Mouse (Mus musculus): ENCODE data around the gene A030005K14Rik.

A030005K14Rik gene

GRCm38 (mm10) chr1:83034509-83034908 lies 24.7 kb downstream of the A030005K14Rik start:
- no peak for DNase-seq

GRCm38 (mm10) chr1:83032508-83032907 lies 26.7 kb downstream of the A030005K14Rik start:
- DNase-seq, result no peak

- DNase-seq, result no peak
Measured at GRCm38 (mm10) chr1:83031950-83032349, 27.2 kb downstream of the A030005K14Rik start.

GRCm38 (mm10) chr1:83016556-83016955 lies 42.6 kb downstream of the A030005K14Rik start:
- DNase-seq, result no peak

- no peak for DNase-seq
Measured at GRCm38 (mm10) chr1:83015329-83015879, 43.8 kb downstream of the A030005K14Rik start.

GRCm38 (mm10) chr1:83014477-83014876 lies 44.7 kb downstream of the A030005K14Rik start:
- no peak for DNase-seq
